Mouse (Mus musculus): ENCODE measurements around the gene Slc16a10.

Gene Slc16a10

GRCm38 (mm10) chr10:40065357-40065756 lies 76.7 kb downstream of the Slc16a10 start:
- DNase-seq, result no peak

- DNase-seq, result no peak
These were observed 78.7 kb downstream of the Slc16a10 start for GRCm38 (mm10) chr10:40063291-40063890.

GRCm38 (mm10) chr10:40062812-40063211 lies 79.2 kb downstream of the Slc16a10 start:
- DNase-seq, result no peak

GRCm38 (mm10) chr10:40061926-40062325 lies 80.1 kb downstream of the Slc16a10 start:
- no peak for DNase-seq

- no peak for DNase-seq
These were observed 83.3 kb downstream of the Slc16a10 start for GRCm38 (mm10) chr10:40058786-40059120.

GRCm38 (mm10) chr10:40058062-40058785 lies 83.8 kb downstream of the Slc16a10 start:
- DNase-seq, result no peak

- DNase-seq, result no peak
These were observed 84.4 kb downstream of the Slc16a10 start for GRCm38 (mm10) chr10:40057615-40058014.

GRCm38 (mm10) chr10:40054455-40054854 lies 87.6 kb downstream of the Slc16a10 start:
- no peak for DNase-seq

- DNase-seq, result no peak
These were observed 88.2 kb downstream of the Slc16a10 start for GRCm38 (mm10) chr10:40053896-40054295.

GRCm38 (mm10) chr10:40053257-40053895 lies 88.7 kb downstream of the Slc16a10 start:
- peak; percentile 65 for DNase-seq

GRCm38 (mm10) chr10:40051997-40052396 lies 90.1 kb downstream of the Slc16a10 start:
- no peak for DNase-seq

GRCm38 (mm10) chr10:40050763-40051162 lies 91.3 kb downstream of the Slc16a10 start:
- DNase-seq, result no peak

GRCm38 (mm10) chr10:40041339-40041738 lies 100.7 kb downstream of the Slc16a10 start:
- no peak for DNase-seq

GRCm38 (mm10) chr10:40036686-40037560 lies 105.1 kb downstream of the Slc16a10 start:
- no peak for DNase-seq

- no peak for DNase-seq
These were observed 107.1 kb downstream of the Slc16a10 start for GRCm38 (mm10) chr10:40034956-40035355.

- no peak for DNase-seq
These were observed 109.2 kb downstream of the Slc16a10 start for GRCm38 (mm10) chr10:40032897-40033296.

GRCm38 (mm10) chr10:40030716-40031115 lies 111.3 kb downstream of the Slc16a10 start:
- DNase-seq, result no peak

GRCm38 (mm10) chr10:40029610-40030009 lies 112.4 kb downstream of the Slc16a10 start:
- no peak for DNase-seq

- DNase-seq, result no peak
These were observed 114.0 kb downstream of the Slc16a10 start for GRCm38 (mm10) chr10:40028091-40028490.

- DNase-seq, result no peak
These were observed 115.5 kb downstream of the Slc16a10 start for GRCm38 (mm10) chr10:40026546-40026945.

- DNase-seq, result no peak
These were observed 116.5 kb downstream of the Slc16a10 start for GRCm38 (mm10) chr10:40025560-40025959.

- DNase-seq, result peak; percentile 92
These were observed 117.3 kb downstream of the Slc16a10 start, which contains the start of gene Mfsd4b1 for GRCm38 (mm10) chr10:40024554-40025428. Gene Mfsd4b1 (minus strand): TSS chr10:40025268.
